Mouse (Mus musculus) embryonic fibroblast, embryonic 13.5 days (primary cell): Measurements from ENCODE around the gene Ptges2.

Experiments used
- CTCF ChIP-seq: IDR thresholded peaks from 2 replicates; pipeline ENCODE4 v1.5.1; 2011; ENCODE audit warnings: mild to moderate bottlenecking, control low read depth, low read length, moderate library complexity, borderline replicate concordance; ENCODE audit not compliant: insufficient read depth
- POLR2A ChIP-seq: IDR thresholded peaks from 2 replicates; pipeline ENCODE4 v1.6.1; 2011; ENCODE audit warnings: low read depth, mild to moderate bottlenecking, control low read depth, low read length, moderate library complexity

DNA sequence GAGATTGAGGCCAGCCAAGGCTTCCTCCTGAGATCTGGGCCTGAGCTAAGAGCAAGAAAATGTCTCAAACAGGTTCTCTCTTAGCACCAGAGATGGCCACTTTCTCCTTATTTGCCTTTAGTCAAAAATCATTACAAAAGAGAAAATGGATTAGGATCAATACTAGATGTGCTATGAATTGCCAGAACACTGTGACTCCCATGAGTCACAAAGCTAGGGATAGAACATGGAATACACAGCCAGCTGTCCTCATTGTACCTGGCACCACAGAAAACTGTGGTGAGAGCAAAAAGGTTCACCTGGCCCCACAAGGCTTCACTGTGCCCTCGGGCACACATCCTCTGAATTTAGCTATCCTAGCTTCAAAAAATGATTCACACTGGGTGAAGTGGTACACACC, 52.8 kb downstream of the Ptges2 start:
- TF ChIP-seq POLR2A: no peak
- TF ChIP-seq CTCF: no peak
